Mouse (Mus musculus): ENCODE measurements at regions not wholly inside any gene's neighbourhood (a gene's known extent, or its start where the extent isn't known, plus 50 kb on each side); places are given as distances from the start of the nearest gene placed in this dataset.

GRCm38 (mm10) chr10:19525939-19526338 is 65.8 kb upstream of the Ifngr1 start:
- TF ChIP-seq POLR2A (IDR thresholded peaks at IDR 0.05; ENCODE audit: low read depth, low read length) = no peak
- TF ChIP-seq CTCF (IDR thresholded peaks at IDR 0.05; ENCODE audit: extremely low read depth, insufficient read depth, insufficient read length, insufficient replicate concordance) = no peak
